Mouse (Mus musculus) neural tube, embryonic 14.5 days (tissue): ENCODE results near the gene Snx4. TPM values are rescaled to one million over a fixed set of nuclear protein-coding genes. Genes with fewer than 3 reads are reported as not detected.

Experiments used
- ATAC-seq: fragments of 200-750 bp; cut with Nextera tagmentation; 2 replicates; pipeline ENCODE4 v1.8.0; 2017; ENCODE audit warnings: low read depth, mild to moderate bottlenecking, moderate TSS enrichment, moderate library complexity
- H3K27ac ChIP-seq: fragments of 300-500 bp; sonication (generic); 2 replicates; pipeline ENCODE4 v1.5.1; 2014; ENCODE audit warnings: low read depth, mild to moderate bottlenecking, control low read depth, low read length, moderate library complexity, mixed read lengths
- H3K27me3 ChIP-seq: fragments of 300-500 bp; sonication (generic); 2 replicates; pipeline ENCODE4 v1.6.1; 2014; ENCODE audit warnings: low read length; ENCODE audit not compliant: control insufficient read depth, insufficient read depth
- H3K36me3 ChIP-seq: fragments of 300-500 bp; sonication (generic); 2 replicates; pipeline ENCODE4 v1.6.1; 2014; ENCODE audit warnings: low read length, mixed read lengths; ENCODE audit not compliant: control insufficient read depth, insufficient read depth
- H3K4me1 ChIP-seq: fragments of 300-500 bp; sonication (generic); 2 replicates; pipeline ENCODE4 v1.6.1; 2014; ENCODE audit warnings: low read length; ENCODE audit not compliant: control insufficient read depth, insufficient read depth
- H3K4me2 ChIP-seq: fragments of 300-500 bp; sonication (generic); 2 replicates; pipeline ENCODE4 v1.6.1; 2014; ENCODE audit warnings: mild to moderate bottlenecking, low read depth, low read length, control low read depth
- H3K4me3 ChIP-seq: fragments of 300-500 bp; sonication (generic); 2 replicates; pipeline ENCODE4 v1.5.1; 2014; ENCODE audit warnings: low read depth, low read length, control low read depth, mixed read lengths
- H3K9ac ChIP-seq: fragments of 300-500 bp; sonication (generic); replicated peaks from 2 replicates; pipeline ENCODE4 v1.6.1; 2014; ENCODE audit warnings: low read depth, mild to moderate bottlenecking, control low read depth, low read length, mixed read lengths
- H3K9me3 ChIP-seq: fragments of 300-500 bp; sonication (generic); 2 replicates; pipeline ENCODE4 v1.6.1; 2016; ENCODE audit warnings: low read length; ENCODE audit not compliant: control insufficient read depth
- WGBS: fragments of 180-500 bp; shearing (Covaris S2); extraction: QIAGEN DNeasy Blood & Tissue Kit; methylation state at CpG from one replicate; pipeline ENCODE4 v1.1.7; 2014; 5-methylcytosine and 5-hydroxymethylcytosine counted together
- polyA plus RNA-seq: library from polyadenylated mRNA; unstranded; fragments of >200 nt; fragmentation: Nextera tagmentation; extraction: Ambion mirVana; gene quantifications from 2 replicates; pipeline ENCODE4 v1.2.1, GENCODE M21; 2014

The Snx4 gene
- polyA plus RNA-seq, 1 experiment from 2014 or later, result 80.0 TPM

GRCm38 (mm10) chr16:33259824-33260223, 8.6 kb downstream of the Snx4 start:
- H3K36me3 ChIP-seq, result no peaks in the 10 kb centered on the region
- no peak overlapping the region for H3K4me3 ChIP-seq
- 83% methylated on average over 3 of the region's 3 CpGs for WGBS
- no peaks in the 10 kb centered on the region for H3K9me3 ChIP-seq
- no peak overlapping the region for H3K27ac ChIP-seq
- H3K27me3 ChIP-seq, result no peaks in the 10 kb centered on the region
- H3K4me1 ChIP-seq, result no peaks in the 10 kb centered on the region
- H3K4me2 ChIP-seq, result no peak overlapping the region
- ATAC-seq, result no peak
- H3K9ac ChIP-seq, result no peak overlapping the region

DNA sequence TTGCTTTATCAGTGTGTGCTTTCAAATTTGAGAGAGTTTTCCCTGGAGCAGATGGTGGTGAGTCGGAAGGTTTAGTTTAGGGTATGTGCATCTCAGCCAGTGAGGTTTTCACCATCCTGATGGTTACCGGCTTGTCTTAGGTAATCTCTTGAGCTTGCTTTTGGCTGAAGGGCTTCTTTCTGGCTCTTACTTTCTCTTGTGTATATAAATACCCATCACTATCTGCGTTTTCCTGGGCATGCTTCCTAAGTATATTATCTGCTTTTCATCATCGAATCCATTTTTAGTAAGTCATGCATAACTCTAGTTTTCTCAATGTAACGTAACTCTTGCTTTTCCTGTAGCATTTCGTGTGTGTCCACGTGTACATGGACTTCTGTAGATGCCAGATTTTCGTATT, 9.6 kb downstream of the Snx4 start:
- no peaks in the 10 kb centered on the region for H3K9me3 ChIP-seq
- no peak overlapping the region for H3K9ac ChIP-seq
- H3K4me2 ChIP-seq, result no peak overlapping the region
- no peaks in the 10 kb centered on the region for H3K27me3 ChIP-seq
- H3K4me3 ChIP-seq, result no peak overlapping the region
- WGBS, result 92% methylated on average over 8 of the region's 8 CpGs
- no peaks in the 10 kb centered on the region for H3K4me1 ChIP-seq
- ATAC-seq, result no peak
- H3K27ac ChIP-seq, result no peak overlapping the region
- H3K36me3 ChIP-seq, result 0 out of 2 replicates have a peak, but pooled peaks cover 6% of the 10 kb centered on the region

GRCm38 (mm10) chr16:33261584-33262061, 10.4 kb downstream of the Snx4 start:
- H3K9ac ChIP-seq, result no peak overlapping the region
- no peaks in the 10 kb centered on the region for H3K4me1 ChIP-seq
- H3K27ac ChIP-seq, result no peak overlapping the region
- no peaks in the 10 kb centered on the region for H3K9me3 ChIP-seq
- H3K4me3 ChIP-seq, result no peak overlapping the region
- ATAC-seq, result no peak
- no peak overlapping the region for H3K4me2 ChIP-seq
- WGBS, result 87% methylated on average over 2 of the region's 2 CpGs
- H3K36me3 ChIP-seq, result peaks cover 13% of the 10 kb centered on the region; the same call in 1 of the 2 replicates
- no peaks in the 10 kb centered on the region for H3K27me3 ChIP-seq

- WGBS, result 86% methylated on average over 1 of the region's 1 CpGs
- Histone ChIP-seq H3K36me3 (peaks cover 15% of the 10 kb centered on the region; the same call in 1 of the 2 replicates), H3K4me2 (no peak overlapping the region), H3K27ac (no peak overlapping the region), H3K9ac (no peak overlapping the region), H3K4me1 (no peaks in the 10 kb centered on the region), H3K9me3 (no peaks in the 10 kb centered on the region), H3K27me3 (no peaks in the 10 kb centered on the region), H3K4me3 (no peak overlapping the region)
- ATAC-seq, result no peak
Observed at GRCm38 (mm10) chr16:33262096-33262495, 10.9 kb downstream of the Snx4 start.

DNA sequence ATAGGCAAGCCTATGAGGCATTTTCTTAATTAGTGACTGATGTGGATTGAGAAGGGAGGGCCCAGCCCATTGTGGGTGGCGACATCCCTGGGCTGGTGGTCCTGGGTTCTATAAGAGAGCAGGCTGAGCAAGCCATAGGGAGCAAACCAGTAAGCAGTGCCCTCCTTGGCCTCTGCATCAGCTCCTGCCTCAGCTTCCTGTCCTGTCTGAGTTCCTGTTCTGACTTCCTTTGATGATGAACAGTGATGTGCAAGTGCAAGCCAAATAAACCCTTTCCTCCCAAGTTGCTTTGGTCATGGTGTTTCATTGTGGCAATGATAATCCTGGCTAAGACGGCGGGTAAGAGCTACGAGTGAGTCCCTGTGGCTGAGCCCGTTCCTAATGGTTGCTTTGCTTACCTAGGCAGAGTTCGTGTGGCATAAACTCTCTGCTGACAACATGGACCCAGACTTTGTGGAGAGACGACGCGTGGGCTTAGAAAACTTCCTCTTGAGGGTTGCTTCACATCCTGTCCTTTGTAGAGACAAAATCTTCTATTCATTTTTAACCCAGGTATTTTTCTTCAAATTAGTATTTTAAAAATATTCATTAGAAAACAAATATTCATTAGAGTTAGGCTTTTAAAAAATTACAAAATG, 16.5 kb downstream of the Snx4 start:
- WGBS, result 91% methylated on average over 9 of the region's 9 CpGs
- ATAC-seq, result no peak
- H3K36me3 ChIP-seq, result peaks cover 29% of the 10 kb centered on the region

GRCm38 (mm10) chr16:33271824-33272223, 20.6 kb downstream of the Snx4 start:
- 93% methylated on average over 4 of the region's 4 CpGs for WGBS
- Histone ChIP-seq H3K4me1 (no peaks in the 10 kb centered on the region), H3K9ac (no peak overlapping the region), H3K27ac (no peak overlapping the region), H3K9me3 (no peaks in the 10 kb centered on the region), H3K4me2 (no peak overlapping the region), H3K36me3 (peaks cover 19% of the 10 kb centered on the region), H3K4me3 (no peak overlapping the region), H3K27me3 (no peaks in the 10 kb centered on the region)
- ATAC-seq, result no peak

More for the DNA sequence above, 16.5 kb downstream of the Snx4 start:
- H3K9ac ChIP-seq, result no peak overlapping the region
- no peak overlapping the region for H3K4me2 ChIP-seq
- no peaks in the 10 kb centered on the region for H3K27me3 ChIP-seq
- H3K27ac ChIP-seq, result no peak overlapping the region
- H3K4me3 ChIP-seq, result no peak overlapping the region
- no peaks in the 10 kb centered on the region for H3K9me3 ChIP-seq
- H3K4me1 ChIP-seq, result no peaks in the 10 kb centered on the region

DNA sequence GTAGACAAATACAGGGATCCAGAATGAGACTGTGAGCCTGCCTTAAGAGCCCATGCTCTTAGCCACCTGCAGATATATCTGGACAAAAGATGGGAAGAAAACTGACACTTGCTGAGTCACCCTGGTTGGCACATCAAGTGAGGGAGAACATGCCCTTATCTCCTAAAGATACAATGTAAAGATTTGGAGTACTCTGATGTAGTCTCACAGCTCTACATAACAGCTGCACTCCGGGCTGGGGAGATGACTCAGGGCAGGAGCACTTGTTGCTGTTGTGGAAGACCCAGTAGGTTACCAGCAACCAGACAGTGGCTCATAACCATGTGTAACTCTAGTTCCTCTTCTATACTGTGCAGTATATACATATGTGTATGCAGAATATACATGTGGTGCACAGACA, 31.8 kb downstream of the Snx4 start:
- Histone ChIP-seq H3K4me2 (no peak overlapping the region), H3K4me3 (no peak overlapping the region), H3K27me3 (no peaks in the 10 kb centered on the region), H3K4me1 (no peaks in the 10 kb centered on the region), H3K36me3 (peaks cover 33% of the 10 kb centered on the region; the same call in 1 of the 2 replicates), H3K9me3 (no peaks in the 10 kb centered on the region), H3K9ac (no peak overlapping the region), H3K27ac (no peak overlapping the region)
- WGBS, result 94% methylated on average over 1 of the region's 1 CpGs
- ATAC-seq, result no peak

DNA sequence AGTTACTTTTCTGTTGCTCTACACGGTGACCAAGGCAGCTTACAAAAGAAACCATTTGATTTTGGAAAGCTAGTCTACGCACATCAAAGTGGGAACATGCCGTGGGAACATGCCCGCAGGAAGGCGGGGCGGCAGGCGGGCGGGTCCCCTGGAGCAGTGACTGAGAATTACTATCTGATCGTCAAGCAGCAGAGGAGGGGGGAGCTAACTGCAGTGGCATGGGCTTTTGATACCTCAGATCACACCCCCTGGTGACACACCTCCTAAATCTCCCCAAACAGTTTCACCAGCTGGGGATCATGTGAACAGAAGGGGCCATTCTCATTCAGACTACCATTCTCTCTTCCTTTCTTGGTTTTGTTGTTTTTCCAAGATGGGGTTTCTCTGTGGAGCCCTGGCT, 37.3 kb downstream of the Snx4 start:
- Histone ChIP-seq H3K4me1 (no peaks in the 10 kb centered on the region), H3K36me3 (peaks cover 46% of the 10 kb centered on the region), H3K27ac (no peak overlapping the region), H3K4me3 (no peak overlapping the region), H3K27me3 (no peaks in the 10 kb centered on the region), H3K4me2 (no peak overlapping the region), H3K9ac (no peak overlapping the region), H3K9me3 (no peaks in the 10 kb centered on the region)
- WGBS, result 74% methylated on average over 9 of the region's 9 CpGs
- no peak for ATAC-seq

DNA sequence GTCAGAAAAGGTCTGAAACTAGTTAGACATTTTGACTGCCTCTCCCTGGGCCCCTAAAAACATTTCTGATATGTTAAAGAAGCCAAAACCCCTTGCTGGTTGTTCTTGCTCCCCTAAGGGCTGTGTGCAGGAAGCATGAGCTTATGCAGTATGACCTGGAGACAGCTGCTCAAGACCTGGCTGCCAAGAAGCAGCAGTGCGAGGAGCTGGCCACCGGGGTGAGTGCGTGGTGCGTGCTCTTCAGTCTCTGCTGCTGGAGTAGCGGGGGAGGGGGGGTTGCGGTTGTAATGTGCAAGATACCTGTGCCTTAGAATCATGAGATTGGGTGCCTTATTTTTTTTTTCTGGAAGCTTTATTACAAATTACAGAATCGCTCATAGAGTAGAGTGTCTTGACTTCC, 38.7 kb downstream of the Snx4 start:
- Histone ChIP-seq H3K36me3 (peaks cover 57% of the 10 kb centered on the region), H3K9me3 (no peaks in the 10 kb centered on the region), H3K27ac (no peak overlapping the region), H3K4me2 (no peak overlapping the region), H3K27me3 (no peaks in the 10 kb centered on the region), H3K9ac (no peak overlapping the region), H3K4me3 (no peak overlapping the region), H3K4me1 (no peaks in the 10 kb centered on the region)
- no peak for ATAC-seq
- WGBS, result 91% methylated on average over 7 of the region's 7 CpGs
